Mouse (Mus musculus) layer of hippocampus, postnatal 36 days (tissue): ENCODE measurements around the gene 4932414N04Rik. TPM values are rescaled to one million over a fixed set of nuclear protein-coding genes. Genes with fewer than 3 reads are reported as not detected.
"Not testable (repeated sequence)": the region's sequence is repeated elsewhere in the genome, so short reads cannot be mapped to it uniquely, and the experiment has no call there.

ENCODE experiments used
- DNase-seq, 2 experiments: peaks; one replicate each; pipeline ENCODE4 v3.0.0; 2022
- total RNA-seq, 2 experiments: library from RNA; stranded (reverse); gene quantifications; 2 replicates each; pipeline ENCODE4 v1.2.3; 2021

4932414N04Rik gene
- not detected for total RNA-seq

DNA sequence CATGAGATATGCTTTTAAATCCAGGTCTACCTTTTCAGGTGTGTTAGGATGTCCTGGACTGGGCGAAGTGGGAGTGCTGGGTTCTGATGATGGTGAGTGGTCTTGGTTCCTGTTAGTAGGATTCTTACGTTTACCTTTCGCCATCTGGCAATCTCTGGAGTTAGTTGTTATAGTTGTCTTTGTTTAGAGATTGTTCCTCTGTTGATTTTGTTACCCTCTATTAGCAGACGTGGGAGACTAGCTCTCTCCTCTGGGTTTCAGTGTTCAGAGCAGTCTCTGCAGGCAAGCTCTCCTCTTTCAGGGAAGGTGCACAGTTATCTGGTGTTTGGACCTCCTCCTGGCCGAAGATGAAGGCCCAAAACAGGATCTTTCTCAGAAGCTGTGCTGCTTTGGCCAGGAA, at the start of gene 4932414N04Rik:
TSS of gene 4932414N04Rik (plus strand) at position 301 of the 400 bp plus-strand sequence.
- not testable (repeated sequence) for DNase-seq

GRCm38 (mm10) chr2:68732216-68732615, 75.9 kb downstream of the 4932414N04Rik start:
- DNase-seq = no peak

- DNase-seq = no peak
These were observed 83.8 kb downstream of the 4932414N04Rik start for GRCm38 (mm10) chr2:68739772-68740739.

DNA sequence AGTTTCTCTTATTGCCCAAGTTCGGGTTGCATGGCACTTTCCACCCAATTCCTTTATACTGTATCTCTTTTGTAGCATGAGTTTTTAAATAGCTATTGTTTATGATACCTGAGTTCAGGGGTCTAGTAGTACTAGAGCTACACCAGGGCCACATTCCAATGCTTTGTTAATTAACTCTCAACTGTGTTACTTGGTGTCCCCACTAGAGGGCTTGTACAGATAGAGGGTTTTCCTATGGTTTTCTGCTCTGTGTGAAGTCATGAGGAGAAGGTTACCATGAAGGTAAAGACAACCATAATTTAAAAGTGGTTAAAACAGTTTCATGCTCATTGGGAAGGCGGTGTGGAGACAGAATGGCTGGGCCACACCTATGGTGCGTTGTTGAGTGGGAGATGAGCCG, 88.3 kb downstream of the 4932414N04Rik start:
- no peak for DNase-seq

DNA sequence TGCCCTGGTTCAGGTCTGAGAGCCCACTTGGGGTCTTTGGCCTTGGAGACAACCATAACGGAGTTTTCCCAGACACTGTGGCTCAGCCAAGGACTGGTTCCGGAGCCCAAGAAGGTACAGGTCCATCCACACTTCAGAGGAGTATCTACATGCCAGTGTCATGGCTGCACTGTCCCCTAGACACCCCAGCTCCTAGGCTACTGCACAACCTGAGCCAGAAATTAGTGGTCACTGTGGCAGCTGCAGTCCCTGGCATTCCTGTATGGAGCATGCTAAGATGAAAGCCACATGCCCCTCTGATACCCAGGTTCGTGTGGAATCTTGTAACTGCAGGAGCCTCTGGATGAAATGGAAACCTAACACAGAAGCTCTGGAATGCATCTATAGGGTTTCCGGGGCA, 99.9 kb downstream of the 4932414N04Rik start:
- DNase-seq = no peak

- peak; percentile 16 to 33 for DNase-seq
These were observed 100.5 kb downstream of the 4932414N04Rik start for GRCm38 (mm10) chr2:68756793-68757192.

- DNase-seq = no peak
These were observed 109.1 kb downstream of the 4932414N04Rik start for GRCm38 (mm10) chr2:68765371-68765770.

DNA sequence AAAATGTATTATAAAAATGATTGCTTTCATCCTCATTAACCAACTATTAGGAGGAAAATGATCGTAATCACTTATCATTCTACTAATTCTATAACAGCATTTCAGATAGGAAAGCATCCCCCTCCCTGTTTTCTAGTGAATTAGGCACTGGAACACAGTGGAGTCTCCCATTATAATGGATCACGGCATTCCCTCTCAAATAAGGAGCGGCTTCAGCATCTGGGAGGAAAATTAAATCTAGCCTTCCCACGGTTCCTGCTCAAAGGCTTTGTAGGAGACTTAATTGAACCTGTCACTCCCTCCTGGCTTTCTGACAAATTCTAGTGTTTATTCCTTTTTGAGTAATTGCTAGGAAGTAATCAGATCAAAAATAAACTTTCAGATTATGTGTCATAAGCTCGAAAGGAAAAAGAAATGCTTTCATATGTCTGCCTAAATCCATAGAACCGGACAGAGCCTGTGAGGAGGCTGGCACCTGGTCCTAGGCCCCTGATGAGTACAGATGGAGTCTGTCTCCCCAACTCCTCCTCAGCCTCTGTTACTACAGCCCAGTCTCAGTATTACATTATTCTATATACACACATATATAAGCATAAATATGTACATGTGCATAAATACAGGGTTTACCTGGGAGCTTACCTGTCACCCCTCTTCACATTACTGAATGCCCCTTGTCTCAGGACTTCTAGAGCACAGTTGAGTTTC, 111.1 kb downstream of the 4932414N04Rik start:
- no peak for DNase-seq

GRCm38 (mm10) chr2:68782268-68783132, 126.2 kb downstream of the 4932414N04Rik start:
- DNase-seq = no peak

- DNase-seq = not testable (repeated sequence)
These were observed 127.4 kb downstream of the 4932414N04Rik start for GRCm38 (mm10) chr2:68783664-68784063.

- peak; percentile 81 to 83 for DNase-seq
These were observed 128.6 kb downstream of the 4932414N04Rik start for GRCm38 (mm10) chr2:68784710-68785427.

DNA sequence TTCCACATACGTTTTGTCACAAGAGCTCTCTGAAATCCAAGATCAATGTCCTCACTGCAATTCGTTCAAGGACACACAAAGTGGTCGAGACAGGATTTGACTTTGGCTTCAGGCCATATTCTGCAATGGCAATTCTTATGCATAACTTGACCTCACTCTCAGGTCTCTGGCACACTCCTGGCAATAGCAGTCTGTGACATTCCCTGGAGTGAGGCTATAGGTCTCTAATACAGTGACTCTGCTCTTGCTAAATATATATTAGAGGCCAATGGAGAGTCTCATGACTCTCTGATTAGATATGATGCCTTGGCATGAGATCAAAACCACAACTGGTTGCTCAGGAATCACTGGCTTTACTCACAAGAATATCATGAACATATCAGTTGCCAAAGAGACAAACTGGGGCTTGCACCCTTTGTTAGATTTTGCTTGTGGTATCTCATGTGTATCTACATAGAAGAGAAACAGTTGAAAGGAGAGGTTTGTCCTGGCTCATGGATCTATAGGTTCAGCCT, 130.9 kb downstream of the 4932414N04Rik start:
- no peak for DNase-seq

- no peak for DNase-seq
These were observed 136.0 kb downstream of the 4932414N04Rik start for GRCm38 (mm10) chr2:68792296-68792695.

DNA sequence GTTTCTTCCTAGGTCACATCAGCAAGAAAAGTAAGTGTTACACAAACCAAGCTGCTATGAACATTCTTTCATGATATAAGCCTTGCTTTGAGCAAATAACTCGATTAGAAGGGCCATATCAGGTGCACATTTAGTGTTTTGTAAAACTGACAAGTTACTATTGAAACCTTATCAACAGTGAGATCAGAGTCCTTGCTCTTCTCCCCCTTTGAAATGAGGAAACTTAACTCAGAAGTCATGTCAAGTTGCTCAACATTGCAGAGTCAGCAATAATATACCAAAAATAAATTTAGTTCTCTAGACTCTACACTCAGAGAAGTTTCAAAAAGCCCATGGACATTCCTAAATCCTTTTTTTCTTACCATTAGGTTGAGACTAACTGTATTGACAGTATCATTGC, 137.2 kb downstream of the 4932414N04Rik start:
- DNase-seq = no peak

DNA sequence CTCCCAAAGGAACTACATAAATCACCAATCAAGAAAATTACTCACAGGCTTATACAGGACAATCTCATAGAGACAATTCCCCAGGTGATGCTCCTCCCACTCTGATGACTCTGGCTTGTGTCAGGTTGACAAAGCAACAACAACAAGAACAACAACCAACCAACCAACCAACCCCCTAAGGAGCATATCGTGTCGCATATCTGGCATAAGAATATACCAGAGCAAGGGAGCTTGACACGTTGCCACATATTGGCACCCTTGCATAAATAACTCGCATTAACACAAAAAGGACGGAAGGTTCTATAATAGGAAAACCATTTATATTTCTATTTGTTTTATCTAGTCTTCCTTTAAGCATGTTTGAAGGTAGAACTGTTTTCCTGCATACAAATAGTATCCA, 137.9 kb downstream of the 4932414N04Rik start:
- DNase-seq = no peak

DNA sequence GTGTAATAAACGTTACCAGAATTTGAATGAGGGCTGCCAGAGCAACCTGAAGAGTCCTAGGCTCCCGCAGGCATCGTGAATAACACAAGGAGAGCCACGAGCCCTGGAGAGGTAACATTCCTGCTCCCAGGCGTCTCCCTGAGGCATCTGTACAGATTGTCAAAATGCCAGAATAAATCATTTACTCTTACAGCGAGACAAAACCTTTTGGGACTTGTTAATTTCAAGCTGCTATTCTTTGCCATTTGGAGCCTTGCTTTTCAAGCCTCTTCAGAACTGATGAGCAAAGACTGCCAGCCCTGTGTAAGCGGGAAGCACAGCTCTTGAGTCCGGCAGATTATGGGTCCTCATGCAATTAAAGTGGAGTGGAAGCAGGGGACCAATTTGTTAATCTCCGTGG, 138.3 kb downstream of the 4932414N04Rik start:
- no peak for DNase-seq

GRCm38 (mm10) chr2:68796011-68796775, 139.9 kb downstream of the 4932414N04Rik start:
- no peak for DNase-seq

- DNase-seq = no peak
These were observed 140.8 kb downstream of the 4932414N04Rik start for GRCm38 (mm10) chr2:68797106-68797505.
